Mouse (Mus musculus) embryonic fibroblast, embryonic 13.5 days (primary cell): ENCODE measurements at regions not wholly inside any gene's neighbourhood (a gene's known extent, or its start where the extent isn't known, plus 50 kb on each side); places are given as distances from the start of the nearest gene placed in this dataset.

Experiments
- H3K27ac ChIP-seq: 2 replicates; pipeline ENCODE4 v1.5.1; 2012; ENCODE audit warnings: low read length, control low read depth, inconsistent platforms; ENCODE audit not compliant: insufficient read depth
- H3K4me1 ChIP-seq: 2 replicates; pipeline ENCODE4 v1.6.1; 2011; ENCODE audit warnings: low read length; ENCODE audit not compliant: control insufficient read depth, insufficient read depth
- H3K4me3 ChIP-seq: 2 replicates; pipeline ENCODE4 v1.5.1; 2011; ENCODE audit warnings: mild to moderate bottlenecking, control low read depth, low read length; ENCODE audit not compliant: insufficient read depth
- CTCF ChIP-seq: IDR thresholded peaks from 2 replicates; pipeline ENCODE4 v1.5.1; 2011; ENCODE audit warnings: mild to moderate bottlenecking, control low read depth, low read length, moderate library complexity, borderline replicate concordance; ENCODE audit not compliant: insufficient read depth
- POLR2A ChIP-seq: IDR thresholded peaks from 2 replicates; pipeline ENCODE4 v1.6.1; 2011; ENCODE audit warnings: low read depth, mild to moderate bottlenecking, control low read depth, low read length, moderate library complexity

- Histone ChIP-seq H3K27ac (no peak overlapping the region), H3K4me3 (no peak overlapping the region), H3K4me1 (no peaks in the 10 kb centered on the region)
- no peak for TF ChIP-seq CTCF
- TF ChIP-seq POLR2A: no peak
These were observed 215.6 kb upstream of the Stxbp5 start for GRCm38 (mm10) chr10:10116442-10116841.

GRCm38 (mm10) chr10:10113256-10113655 is 212.4 kb upstream of the Stxbp5 start:
- Histone ChIP-seq H3K4me3 (no peak overlapping the region), H3K4me1 (no peaks in the 10 kb centered on the region), H3K27ac (no peak overlapping the region)
- no peak for TF ChIP-seq CTCF

- H3K4me1 ChIP-seq: no peaks in the 10 kb centered on the region
- H3K4me3 ChIP-seq: no peak overlapping the region
- H3K27ac ChIP-seq: no peak overlapping the region
- TF ChIP-seq POLR2A: no peak
- TF ChIP-seq CTCF: no peak
These were observed 210.2 kb upstream of the Stxbp5 start for GRCm38 (mm10) chr10:10111055-10111454.

- TF ChIP-seq POLR2A: no peak
- no peak for TF ChIP-seq CTCF
- H3K4me1 ChIP-seq: no peaks in the 10 kb centered on the region
- no peak overlapping the region for H3K4me3 ChIP-seq
- no peak overlapping the region for H3K27ac ChIP-seq
These were observed 209.0 kb upstream of the Stxbp5 start for GRCm38 (mm10) chr10:10109867-10110266.

GRCm38 (mm10) chr10:10107123-10107525 is 206.2 kb upstream of the Stxbp5 start:
- no peaks in the 10 kb centered on the region for H3K4me1 ChIP-seq
- TF ChIP-seq CTCF (no peak), POLR2A (no peak)

GRCm38 (mm10) chr10:10106646-10107045 is 205.8 kb upstream of the Stxbp5 start:
- Histone ChIP-seq H3K4me3 (no peak overlapping the region), H3K27ac (no peak overlapping the region), H3K4me1 (no peaks in the 10 kb centered on the region)

More at GRCm38 (mm10) chr10:10107123-10107525, 206.2 kb upstream of the Stxbp5 start:
- H3K4me3 ChIP-seq: no peak overlapping the region
- no peak overlapping the region for H3K27ac ChIP-seq

GRCm38 (mm10) chr10:10101641-10102040 is 200.8 kb upstream of the Stxbp5 start:
- Histone ChIP-seq H3K4me1 (no peaks in the 10 kb centered on the region), H3K27ac (peak overlapping the region; percentile 26; the same call in 1 of the 2 replicates), H3K4me3 (no peak overlapping the region)
- no peak for TF ChIP-seq POLR2A
- no peak for TF ChIP-seq CTCF

More at GRCm38 (mm10) chr10:10106646-10107045, 205.8 kb upstream of the Stxbp5 start:
- TF ChIP-seq CTCF (no peak), POLR2A (no peak)

GRCm38 (mm10) chr10:10098521-10098920 is 197.6 kb upstream of the Stxbp5 start:
- H3K27ac ChIP-seq: no peak overlapping the region
- no peaks in the 10 kb centered on the region for H3K4me1 ChIP-seq
- TF ChIP-seq POLR2A (no peak), CTCF (no peak)
- no peak overlapping the region for H3K4me3 ChIP-seq

GRCm38 (mm10) chr10:10094113-10094512 is 193.2 kb upstream of the Stxbp5 start:
- no peak overlapping the region for H3K27ac ChIP-seq
- H3K4me3 ChIP-seq: no peak overlapping the region
- no peak for TF ChIP-seq POLR2A
- no peak for TF ChIP-seq CTCF
- H3K4me1 ChIP-seq: no peaks in the 10 kb centered on the region

GRCm38 (mm10) chr10:10093713-10094112 is 192.8 kb upstream of the Stxbp5 start:
- Histone ChIP-seq H3K27ac (no peak overlapping the region), H3K4me3 (no peak overlapping the region), H3K4me1 (no peaks in the 10 kb centered on the region)
- no peak for TF ChIP-seq POLR2A
- no peak for TF ChIP-seq CTCF

- Histone ChIP-seq H3K4me3 (no peak overlapping the region), H3K27ac (no peak overlapping the region), H3K4me1 (no peaks in the 10 kb centered on the region)
- no peak for TF ChIP-seq CTCF
- no peak for TF ChIP-seq POLR2A
These were observed 185.1 kb upstream of the Stxbp5 start for GRCm38 (mm10) chr10:10085934-10086333.
